Mouse (Mus musculus): ENCODE measurements around the gene Nupl2. TPM values are rescaled to one million over a fixed set of nuclear protein-coding genes. Genes with fewer than 3 reads are reported as not detected.

Nupl2 gene
- polyA plus RNA-seq, 1 experiment from 2014 or later: 16.2 TPM

- Histone ChIP-seq H3K4me3 (replicated peaks) (no peak overlapping the region), H3K27ac (no peak overlapping the region), H3K4me1 (replicated peaks) (no peaks in the 10 kb centered on the region), H3K4me2 (replicated peaks) (no peak overlapping the region), H3K36me3 (peaks cover 72% of the 10 kb centered on the region), H3K9me3 (peaks cover 4% of the 10 kb centered on the region), H3K9ac (replicated peaks) (no peak overlapping the region), H3K27me3 (no peaks in the 10 kb centered on the region)
- WGBS: 95% methylated on average over 16 of the region's 16 CpGs
- no peak for ATAC-seq
Observed at GRCm38 (mm10) chr5:24181514-24182295, 16.9 kb downstream of the Nupl2 start.

GRCm38 (mm10) chr5:24182296-24182734 is 17.6 kb downstream of the Nupl2 start:
- Histone ChIP-seq H3K9me3 (peaks cover 4% of the 10 kb centered on the region), H3K4me3 (replicated peaks) (no peak overlapping the region), H3K9ac (replicated peaks) (no peak overlapping the region), H3K4me1 (replicated peaks) (no peaks in the 10 kb centered on the region), H3K36me3 (peaks cover 70% of the 10 kb centered on the region), H3K4me2 (replicated peaks) (no peak overlapping the region), H3K27me3 (no peaks in the 10 kb centered on the region), H3K27ac (no peak overlapping the region)
- WGBS: 98% methylated on average over 9 of the region's 9 CpGs
- ATAC-seq: no peak

DNA sequence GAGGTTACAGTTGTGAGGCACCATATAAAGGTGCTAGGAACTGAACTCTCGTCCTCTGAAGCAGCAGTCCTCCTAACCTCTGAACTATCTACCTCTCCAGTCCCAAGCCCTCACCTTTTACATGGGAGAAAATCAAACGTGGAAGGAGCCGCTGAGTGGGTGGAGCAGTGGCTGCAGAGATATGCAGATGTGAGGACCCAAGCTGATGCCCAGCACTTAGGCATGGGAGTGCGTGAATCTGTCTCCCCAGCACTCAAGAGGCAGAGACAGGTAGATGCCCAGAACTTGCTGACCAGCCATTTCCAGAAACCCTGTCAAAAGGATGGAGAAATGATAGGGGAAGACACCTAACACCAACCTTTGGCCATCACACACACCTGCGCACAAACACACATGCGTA is 18.3 kb downstream of the Nupl2 start:
- Histone ChIP-seq H3K4me1 (replicated peaks) (no peaks in the 10 kb centered on the region), H3K9ac (replicated peaks) (no peak overlapping the region), H3K36me3 (peaks cover 62% of the 10 kb centered on the region), H3K4me3 (replicated peaks) (no peak overlapping the region), H3K27ac (no peak overlapping the region), H3K9me3 (peaks cover 4% of the 10 kb centered on the region), H3K27me3 (no peaks in the 10 kb centered on the region), H3K4me2 (replicated peaks) (no peak overlapping the region)
- ATAC-seq: no peak
- WGBS: 90% methylated on average over 6 of the region's 6 CpGs

GRCm38 (mm10) chr5:24184011-24184410 is 19.2 kb downstream of the Nupl2 start:
- Histone ChIP-seq H3K27me3 (no peaks in the 10 kb centered on the region), H3K4me3 (replicated peaks) (no peak overlapping the region), H3K9me3 (peaks cover 4% of the 10 kb centered on the region), H3K27ac (no peak overlapping the region), H3K4me2 (replicated peaks) (no peak overlapping the region), H3K4me1 (replicated peaks) (no peaks in the 10 kb centered on the region), H3K36me3 (peaks cover 54% of the 10 kb centered on the region), H3K9ac (replicated peaks) (no peak overlapping the region)
- ATAC-seq: no peak
- 92% methylated on average over 5 of the region's 5 CpGs for WGBS

GRCm38 (mm10) chr5:24188476-24188875 is 23.7 kb downstream of the Nupl2 start:
- WGBS: 74% methylated on average over 4 of the region's 4 CpGs
- no peak for ATAC-seq
- H3K27me3 ChIP-seq: no peaks in the 10 kb centered on the region
- no peak overlapping the region for H3K9ac ChIP-seq (replicated peaks)
- no peak overlapping the region for H3K4me3 ChIP-seq (replicated peaks)
- H3K4me1 ChIP-seq (replicated peaks): no peaks in the 10 kb centered on the region
- no peak overlapping the region for H3K27ac ChIP-seq
- H3K36me3 ChIP-seq: peaks cover 24% of the 10 kb centered on the region
- peaks cover 4% of the 10 kb centered on the region for H3K9me3 ChIP-seq
- H3K4me2 ChIP-seq (replicated peaks): no peak overlapping the region

DNA sequence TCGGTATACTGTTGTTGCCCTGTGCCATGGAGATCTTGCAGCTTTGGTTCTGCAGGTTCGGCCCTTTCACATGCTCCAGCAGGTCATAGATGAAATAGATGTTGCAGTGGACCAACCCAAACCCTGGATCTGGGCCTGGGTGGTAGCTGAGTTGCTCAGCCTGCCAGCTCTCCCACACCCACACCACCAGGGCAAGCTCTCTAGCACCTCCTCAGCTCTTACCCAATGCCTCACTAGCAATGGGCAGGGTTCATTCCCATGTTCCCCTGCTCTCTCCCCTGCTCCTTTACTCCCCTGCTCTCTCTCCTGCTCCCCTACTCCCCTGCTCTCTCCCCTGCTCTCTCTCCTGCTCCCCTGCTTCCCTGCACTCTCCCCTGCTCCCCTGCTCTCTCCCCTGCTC is 27.1 kb downstream of the Nupl2 start:
- no peaks in the 10 kb centered on the region for H3K27me3 ChIP-seq
- H3K36me3 ChIP-seq: peaks cover 3% of the 10 kb centered on the region
- no peaks in the 10 kb centered on the region for H3K9me3 ChIP-seq
- ATAC-seq: no peak
- 86% methylated on average over 2 of the region's 2 CpGs for WGBS
- H3K27ac ChIP-seq: no peak overlapping the region
- no peak overlapping the region for H3K4me3 ChIP-seq (replicated peaks)
- H3K4me2 ChIP-seq (replicated peaks): no peak overlapping the region
- H3K9ac ChIP-seq (replicated peaks): no peak overlapping the region
- H3K4me1 ChIP-seq (replicated peaks): no peaks in the 10 kb centered on the region

- 83% methylated on average over 4 of the region's 4 CpGs for WGBS
- H3K27me3 ChIP-seq: no peaks in the 10 kb centered on the region
- no peaks in the 10 kb centered on the region for H3K4me1 ChIP-seq (replicated peaks)
- H3K36me3 ChIP-seq: no peaks in the 10 kb centered on the region
- H3K4me2 ChIP-seq (replicated peaks): no peak overlapping the region
- no peak overlapping the region for H3K27ac ChIP-seq
- ATAC-seq: no peak
- H3K9ac ChIP-seq (replicated peaks): no peak overlapping the region
- no peaks in the 10 kb centered on the region for H3K9me3 ChIP-seq
- no peak overlapping the region for H3K4me3 ChIP-seq (replicated peaks)
Observed at GRCm38 (mm10) chr5:24201006-24201405, 36.2 kb downstream of the Nupl2 start.

DNA sequence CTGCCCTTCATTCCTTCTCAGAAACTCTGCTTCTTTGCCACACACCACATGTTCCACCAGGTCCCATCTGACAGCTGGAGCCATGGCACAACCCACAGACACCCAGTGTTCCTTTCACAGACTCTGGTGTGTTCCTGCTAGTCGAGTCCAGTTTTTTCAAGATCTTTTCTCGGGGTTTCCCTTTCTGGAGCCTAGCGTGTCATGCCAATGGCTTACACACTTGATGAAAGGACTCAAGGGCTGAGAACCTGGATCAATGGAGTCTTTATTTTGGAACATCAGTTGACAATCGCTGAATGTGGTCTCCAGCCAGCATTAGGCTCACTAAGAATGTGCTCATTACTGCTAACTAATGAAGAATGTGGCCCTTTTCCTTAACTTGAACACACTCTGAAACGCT is 37.7 kb downstream of the Nupl2 start:
- ATAC-seq: no peak
- Histone ChIP-seq H3K4me1 (replicated peaks) (no peaks in the 10 kb centered on the region), H3K9me3 (no peaks in the 10 kb centered on the region), H3K36me3 (no peaks in the 10 kb centered on the region), H3K27ac (no peak overlapping the region), H3K9ac (replicated peaks) (no peak overlapping the region), H3K27me3 (no peaks in the 10 kb centered on the region), H3K4me2 (replicated peaks) (no peak overlapping the region), H3K4me3 (replicated peaks) (no peak overlapping the region)
- whole genome bisulfite sequencing: 72% methylated on average over 5 of the region's 5 CpGs

DNA sequence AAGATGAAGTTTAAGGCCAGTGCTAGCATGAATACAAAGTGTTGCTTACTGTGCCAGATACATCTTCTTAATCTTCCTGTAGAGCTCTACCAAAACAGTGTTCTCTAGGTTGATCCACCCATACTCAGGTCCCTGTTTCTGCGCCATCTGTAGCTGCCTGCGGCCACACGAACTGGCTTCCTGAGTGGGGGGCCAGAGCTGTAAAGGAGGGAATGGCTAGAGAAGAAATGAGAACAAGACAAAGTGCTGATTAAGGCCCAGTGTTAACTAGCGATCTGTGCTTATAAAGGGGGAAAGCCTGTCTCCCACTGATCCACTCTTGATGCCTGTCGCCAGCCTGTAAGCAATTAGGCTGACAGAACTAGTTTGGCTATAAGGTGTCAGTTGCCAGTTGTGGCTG is 38.5 kb downstream of the Nupl2 start:
- ATAC-seq: no peak
- H3K27ac ChIP-seq: no peak overlapping the region
- H3K36me3 ChIP-seq: no peaks in the 10 kb centered on the region
- no peak overlapping the region for H3K4me3 ChIP-seq (replicated peaks)
- no peaks in the 10 kb centered on the region for H3K9me3 ChIP-seq
- no peak overlapping the region for H3K9ac ChIP-seq (replicated peaks)
- H3K4me2 ChIP-seq (replicated peaks): no peak overlapping the region
- no peaks in the 10 kb centered on the region for H3K4me1 ChIP-seq (replicated peaks)
- H3K27me3 ChIP-seq: no peaks in the 10 kb centered on the region
- WGBS: 90% methylated on average over 5 of the region's 5 CpGs

- Histone ChIP-seq H3K4me3 (replicated peaks) (no peak overlapping the region), H3K27me3 (no peaks in the 10 kb centered on the region), H3K9ac (replicated peaks) (no peak overlapping the region), H3K4me1 (replicated peaks) (no peaks in the 10 kb centered on the region), H3K9me3 (no peaks in the 10 kb centered on the region), H3K4me2 (replicated peaks) (no peak overlapping the region), H3K36me3 (no peaks in the 10 kb centered on the region), H3K27ac (no peak overlapping the region)
- ATAC-seq: no peak
- WGBS: 79% methylated on average over 10 of the region's 10 CpGs
Observed at GRCm38 (mm10) chr5:24207965-24208364, 43.2 kb downstream of the Nupl2 start.

- no peaks in the 10 kb centered on the region for H3K4me1 ChIP-seq (replicated peaks)
- H3K4me2 ChIP-seq (replicated peaks): no peak overlapping the region
- H3K9ac ChIP-seq (replicated peaks): no peak overlapping the region
- no peak overlapping the region for H3K27ac ChIP-seq
- 93% methylated on average over 5 of the region's 5 CpGs for WGBS
- ATAC-seq: no peak
- H3K36me3 ChIP-seq: no peaks in the 10 kb centered on the region
- H3K9me3 ChIP-seq: no peaks in the 10 kb centered on the region
- no peak overlapping the region for H3K4me3 ChIP-seq (replicated peaks)
- H3K27me3 ChIP-seq: no peaks in the 10 kb centered on the region
Observed at GRCm38 (mm10) chr5:24208505-24208904, 43.7 kb downstream of the Nupl2 start.

GRCm38 (mm10) chr5:24213861-24214546 is 49.2 kb downstream of the Nupl2 start:
- Histone ChIP-seq H3K4me3 (replicated peaks) (no peak overlapping the region), H3K9ac (replicated peaks) (no peak overlapping the region), H3K4me1 (replicated peaks) (no peaks in the 10 kb centered on the region), H3K27me3 (peaks cover 10% of the 10 kb centered on the region), H3K9me3 (no peaks in the 10 kb centered on the region), H3K4me2 (replicated peaks) (no peak overlapping the region), H3K36me3 (no peaks in the 10 kb centered on the region), H3K27ac (no peak overlapping the region)
- WGBS: 87% methylated on average over 3 of the region's 3 CpGs
- ATAC-seq: no peak
